In genomic region chr1:180771722-180772121, GRCm38 (mm10) we compare ENCODE assay signal across 30 mouse cellular contexts. TPM values are rescaled to one million over a fixed set of nuclear protein-coding genes. Genes with fewer than 3 reads are reported as not detected.
A peak's percentile ranks its signal among the peaks of the same experiment; 100 is the strongest.
DNase-seq lines count a peak whose midpoint lies in the region; ATAC-seq and TF ChIP-seq lines count a peak whose summit lies in the region.
"Had no signal": no experiment of that assay in that cellular context is flagged by ENCODE, and none has a peak within 500 bp of the region (broad histone marks: within the 10 kb centered on the region; RNA-seq: fewer than 3 reads in every experiment).

No protein-coding gene starts in this region.

- peaks cover 21% of the 10 kb centered on the region for H3K4me1 ChIP-seq in spleen, adult 2 months (ENCODE audit: control insufficient read depth, insufficient read depth, insufficient read length)
- peaks cover 4% of the 10 kb centered on the region for H3K4me1 ChIP-seq in bone marrow, adult 2 months (ENCODE audit: control insufficient read depth, insufficient read depth, low read length)

- no peak for TF ChIP-seq POLR2A in spleen, adult 2 months (IDR thresholded peaks at IDR 0.05; ENCODE audit: low read depth, low read length)
- TF ChIP-seq POLR2A in bone marrow, adult 2 months (IDR thresholded peaks at IDR 0.05; ENCODE audit: borderline replicate concordance, control insufficient read depth, low read depth, low read length) = no peak

- H3K79me2 ChIP-seq in macrophage (ENCODE audit: inconsistent target) = no peaks in the 10 kb centered on the region

- 40% methylated on average over 4 of the region's 4 CpGs for WGBS in spleen, adult 2 months
- 4% methylated on average over 4 of the region's 4 CpGs for WGBS in bone marrow, adult 2 months
- WGBS in macrophage (ENCODE audit: missing documents) = 15% methylated on average over 4 of the region's 4 CpGs

- ATAC-seq in erythroblast, adult 5-6 weeks (replicated peaks; ENCODE audit: low FRiP score, poor library complexity, severe bottlenecking) = no peak
- ATAC-seq: forebrain, embryonic 15.5 days; midbrain, embryonic 13.5 days had no signal

- H3K27ac ChIP-seq in spleen, adult 2 months (ENCODE audit: insufficient read depth, low read length) = peak overlapping the region; percentile 84
- peak overlapping the region; percentile 74 for H3K27ac ChIP-seq in bone marrow, adult 2 months (ENCODE audit: control insufficient read depth, insufficient read depth, low read depth, low read length, poor library complexity)
- peak overlapping the region; percentile 43 for H3K27ac ChIP-seq in macrophage
- H3K27ac ChIP-seq: embryonic facial prominence, embryonic 12.5 days; forebrain, embryonic 10.5 days; forebrain, embryonic 15.5 days; heart, embryonic 15.5 days; hindbrain, embryonic 14.5 days; kidney, embryonic 15.5 days; liver, embryonic 13.5 days; midbrain, embryonic 13.5 days; neural tube, embryonic 13.5 days; stomach, postnatal 0 days had no signal

- H3K27me3 ChIP-seq in spleen, adult 2 months (ENCODE audit: control insufficient read depth, insufficient read depth, low read length) = no peaks in the 10 kb centered on the region
- H3K27me3 ChIP-seq: embryonic facial prominence, embryonic 12.5 days; forebrain, embryonic 15.5 days; heart, embryonic 15.5 days; kidney, embryonic 15.5 days; midbrain, embryonic 13.5 days; neural tube, embryonic 13.5 days had no signal

- H3K36me3 ChIP-seq in spleen, adult 2 months (ENCODE audit: control insufficient read depth, insufficient read depth, low read length) = no peaks in the 10 kb centered on the region
- no peaks in the 10 kb centered on the region for H3K36me3 ChIP-seq in macrophage (ENCODE audit: inconsistent target)
- H3K36me3 ChIP-seq: embryonic facial prominence, embryonic 12.5 days; forebrain, embryonic 10.5 days; forebrain, embryonic 15.5 days; G1E; heart, embryonic 15.5 days; kidney, embryonic 15.5 days; liver, embryonic 13.5 days; midbrain, embryonic 13.5 days; neural tube, embryonic 13.5 days had no signal

- no peak for DNase-seq in spleen, adult 2 months (ENCODE audit: low read depth in 1 of 2, low spot score in 2 of 2)
- no peak for DNase-seq in spleen, postnatal 10 days (ENCODE audit: low spot score in 2 of 2)
- DNase-seq in cerebellum, adult 9-11 months = no peak
- DNase-seq in layer of hippocampus, adult 11-12 months (ENCODE audit: low spot score) = no peak
- DNase-seq: adrenal gland, postnatal 25 days; cerebellum, adult 8-10 months; cerebellum, postnatal 36 days; embryo, embryonic 11 days; heart, postnatal 36 days; kidney, adult 11 months; kidney, postnatal 36 days; layer of hippocampus, postnatal 36 days; left cerebral cortex, postnatal 4 days; liver, embryonic 13.5 days; lung, embryonic 14.5 days; thymus, adult 18-20 months; thymus, postnatal 25 days had no signal

- H3K4me3 ChIP-seq in spleen, adult 2 months (ENCODE audit: extremely low read depth, insufficient read depth, insufficient read length) = no peak overlapping the region
- no peak overlapping the region for H3K4me3 ChIP-seq in bone marrow, adult 2 months (replicated peaks; ENCODE audit: control insufficient read depth, low read depth, low read length)
- H3K4me3 ChIP-seq in macrophage (ENCODE audit: inconsistent target) = no peak overlapping the region
- H3K4me3 ChIP-seq: embryonic facial prominence, embryonic 12.5 days; forebrain, embryonic 10.5 days; forebrain, embryonic 15.5 days; heart, embryonic 15.5 days; kidney, embryonic 15.5 days; liver, embryonic 13.5 days; midbrain, embryonic 13.5 days; neural tube, embryonic 13.5 days had no signal

- no peak for TF ChIP-seq CTCF in spleen, adult 2 months (IDR thresholded peaks at IDR 0.05; ENCODE audit: extremely low read depth, insufficient read depth, insufficient read length, insufficient replicate concordance)
- no peak for TF ChIP-seq CTCF in bone marrow, adult 2 months (IDR thresholded peaks at IDR 0.05; ENCODE audit: control insufficient read depth, insufficient read depth, low read length)

RNA-seq across cellular contexts. Expression of gene H3f3a, which starts 42.0 kb away (rescaled TPM):
- polyA plus RNA-seq in spleen, adult 2 months (2012; rRNA removed) = 361 and 391 TPM in 2 replicates
- 682 and 801 TPM in 2 replicates for polyA plus RNA-seq in bone marrow, adult 2 months (2011; ENCODE audit: insufficient read depth, insufficient read length, low replicate concordance, missing spikeins)
- total RNA-seq in macrophage (2018; cell fraction: chromatin; rRNA removed) = 100 to 1,000 TPM in 9 of 26 experiments, 10 to 100 TPM in 17; 24.0 to 166 (median 85.8) TPM
- total RNA-seq in macrophage (2018; cell fraction: cytosol; rRNA removed) = 1,000 to 10,000 TPM in 1 of 26 experiments, 100 to 1,000 TPM in 25; 716 to 1,086 (median 853) TPM
- 100 to 1,000 TPM in 23 of 26 experiments, 10 to 100 TPM in 3; 59.1 to 236 (median 165) TPM for total RNA-seq in macrophage (2018; cell fraction: nucleus; rRNA removed)
- polyA plus RNA-seq in macrophage (2018) = 677 to 1,075 TPM (median 721 TPM) in 3 replicates
- 966 and 1,002 TPM in 2 replicates for total RNA-seq in erythroblast, adult 5-6 weeks (2015; ENCODE audit: low replicate concordance)
- 1,471 and 1,473 TPM in 2 replicates for total RNA-seq in erythroblast, adult 5-6 weeks (2017; ENCODE audit: low replicate concordance)

RNA-seq across cellular contexts. Expression of gene Acbd3, which starts 45.9 kb away (rescaled TPM):
- 7.3 and 8.2 TPM in 2 replicates for polyA plus RNA-seq in spleen, adult 2 months (2012; rRNA removed)
- 11.7 and 16.1 TPM in 2 replicates for polyA plus RNA-seq in bone marrow, adult 2 months (2011; ENCODE audit: insufficient read depth, insufficient read length, low replicate concordance, missing spikeins)
- total RNA-seq in macrophage (2018; cell fraction: chromatin; rRNA removed) = 100 to 1,000 TPM in 12 of 26 experiments, 10 to 100 TPM in 14; 51.4 to 260 (median 95.3) TPM
- 100 to 1,000 TPM in 2 of 26 experiments, 10 to 100 TPM in 24; 54.5 to 110 (median 59.8) TPM for total RNA-seq in macrophage (2018; cell fraction: cytosol; rRNA removed)
- 100 to 1,000 TPM in 10 of 26 experiments, 10 to 100 TPM in 16; 53.2 to 195 (median 88.9) TPM for total RNA-seq in macrophage (2018; cell fraction: nucleus; rRNA removed)
- polyA plus RNA-seq in macrophage (2018) = 37.0 to 52.8 TPM (median 46.2 TPM) in 3 replicates
- total RNA-seq in erythroblast, adult 5-6 weeks (2015; ENCODE audit: low replicate concordance) = 7.9 and 9.6 TPM in 2 replicates
- total RNA-seq in erythroblast, adult 5-6 weeks (2017; ENCODE audit: low replicate concordance) = 12.3 and 16.4 TPM in 2 replicates
